Mouse (Mus musculus): ENCODE measurements around the gene Gm11555. TPM values are rescaled to one million over a fixed set of nuclear protein-coding genes. Genes with fewer than 3 reads are reported as not detected.

Gm11555 gene
- polyA plus RNA-seq, 1 experiment, result not detected

Other genes starting within 250 kb of the Gm11555 start
- not detected in 2 replicates for gene Krt12, start 228.0 kb downstream of the Gm11555 start, polyA plus RNA-seq (2012; rRNA removed)
- gene Krt20, start 212.1 kb downstream of the Gm11555 start, polyA plus RNA-seq (2012; rRNA removed), result 0.30 and 0.61 TPM in 2 replicates
- gene Krt23, start 157.1 kb downstream of the Gm11555 start, polyA plus RNA-seq (2012; rRNA removed), result 20.2 and 32.9 TPM in 2 replicates
- gene Krt39, start 128.9 kb downstream of the Gm11555 start, polyA plus RNA-seq (2012; rRNA removed), result not detected in 2 replicates
- not detected in 2 replicates for gene Krt40, start 107.1 kb downstream of the Gm11555 start, polyA plus RNA-seq (2012; rRNA removed)
- gene Krtap3-3, start 99.4 kb downstream of the Gm11555 start, polyA plus RNA-seq (2012; rRNA removed), result 0.66 and 1.0 TPM in 2 replicates
- not detected in 2 replicates for gene Krtap3-2, start 93.4 kb downstream of the Gm11555 start, polyA plus RNA-seq (2012; rRNA removed)
- not detected in 2 replicates for gene Gm11939, start 90.8 kb downstream of the Gm11555 start, polyA plus RNA-seq (2012; rRNA removed)
- gene Krtap3-1, start 83.6 kb downstream of the Gm11555 start, polyA plus RNA-seq (2012; rRNA removed), result not detected in 2 replicates
- not detected in 2 replicates for gene Krtap1-5, start 69.2 kb downstream of the Gm11555 start, polyA plus RNA-seq (2012; rRNA removed)
- not detected in 2 replicates for gene Krtap1-4, start 66.6 kb downstream of the Gm11555 start, polyA plus RNA-seq (2012; rRNA removed)
- gene Krtap1-3, start 58.9 kb downstream of the Gm11555 start, polyA plus RNA-seq (2012; rRNA removed), result not detected in 2 replicates
- gene Krtap9-3, start 52.1 kb downstream of the Gm11555 start, polyA plus RNA-seq (2012; rRNA removed), result not detected in 2 replicates
- not detected in 2 replicates for gene Gm11938, start 46.9 kb downstream of the Gm11555 start, polyA plus RNA-seq (2012; rRNA removed)
- gene Gm11937, start 40.0 kb downstream of the Gm11555 start, polyA plus RNA-seq (2012; rRNA removed), result not detected in 2 replicates
- not detected in 2 replicates for gene Krtap2-4, start 35.4 kb downstream of the Gm11555 start, polyA plus RNA-seq (2012; rRNA removed)
- not detected in 2 replicates for gene Gm11562, start 29.8 kb downstream of the Gm11555 start, polyA plus RNA-seq (2012; rRNA removed)
- not detected in 2 replicates for gene Krtap4-1, start 22.0 kb downstream of the Gm11555 start, polyA plus RNA-seq (2012; rRNA removed)
- not detected in 2 replicates for gene Krtap4-2, start 15.2 kb downstream of the Gm11555 start, polyA plus RNA-seq (2012; rRNA removed)
- gene Krtap4-7, start 6.1 kb downstream of the Gm11555 start, polyA plus RNA-seq (2012; rRNA removed), result not detected in 2 replicates
- not detected in 2 replicates for gene Gm11563, start 8.7 kb upstream of the Gm11555 start, polyA plus RNA-seq (2012; rRNA removed)
- gene Krtap4-6, start 15.7 kb upstream of the Gm11555 start, polyA plus RNA-seq (2012; rRNA removed), result not detected in 2 replicates
- gene Gm14190, start 40.5 kb upstream of the Gm11555 start, polyA plus RNA-seq (2012; rRNA removed), result not detected in 2 replicates
- not detected in 2 replicates for gene Gm14180, start 84.1 kb upstream of the Gm11555 start, polyA plus RNA-seq (2012; rRNA removed)
- gene Gm11595, start 122.7 kb upstream of the Gm11555 start, polyA plus RNA-seq (2012; rRNA removed), result not detected in 2 replicates
- not detected in 2 replicates for gene Krtap4-8, start 130.5 kb upstream of the Gm11555 start, polyA plus RNA-seq (2012; rRNA removed)
- not detected in 2 replicates for gene Krtap4-9, start 135.0 kb upstream of the Gm11555 start, polyA plus RNA-seq (2012; rRNA removed)
- not detected in 2 replicates for gene Gm11596, start 143.2 kb upstream of the Gm11555 start, polyA plus RNA-seq (2012; rRNA removed)
- not detected in 2 replicates for gene Gm11569, start 148.7 kb upstream of the Gm11555 start, polyA plus RNA-seq (2012; rRNA removed)
- gene Gm11554, start 154.2 kb upstream of the Gm11555 start, polyA plus RNA-seq (2012; rRNA removed), result not detected in 2 replicates
- not detected in 2 replicates for gene Krtap4-13, start 159.7 kb upstream of the Gm11555 start, polyA plus RNA-seq (2012; rRNA removed)
- not detected in 2 replicates for gene Gm11564, start 165.4 kb upstream of the Gm11555 start, polyA plus RNA-seq (2012; rRNA removed)
- gene 2300003K06Rik, start 187.8 kb upstream of the Gm11555 start, polyA plus RNA-seq (2012; rRNA removed), result not detected in 2 replicates
- gene Krtap4-16, start 201.4 kb upstream of the Gm11555 start, polyA plus RNA-seq (2012; rRNA removed), result not detected in 2 replicates
- not detected in 2 replicates for gene Gm11568, start 207.7 kb upstream of the Gm11555 start, polyA plus RNA-seq (2012; rRNA removed)
- not detected in 2 replicates for gene Gm11559, start 214.2 kb upstream of the Gm11555 start, polyA plus RNA-seq (2012; rRNA removed)
- gene Krtap9-1, start 223.2 kb upstream of the Gm11555 start, polyA plus RNA-seq (2012; rRNA removed), result not detected in 2 replicates
- gene Gm11567, start 229.0 kb upstream of the Gm11555 start, polyA plus RNA-seq (2012; rRNA removed), result not detected in 2 replicates